Mouse (Mus musculus): ENCODE results near the gene Echs1. TPM values are rescaled to one million over a fixed set of nuclear protein-coding genes. Genes with fewer than 3 reads are reported as not detected.

The Echs1 gene
- polyA plus RNA-seq, 1 experiment, result 22.0 TPM

DNA sequence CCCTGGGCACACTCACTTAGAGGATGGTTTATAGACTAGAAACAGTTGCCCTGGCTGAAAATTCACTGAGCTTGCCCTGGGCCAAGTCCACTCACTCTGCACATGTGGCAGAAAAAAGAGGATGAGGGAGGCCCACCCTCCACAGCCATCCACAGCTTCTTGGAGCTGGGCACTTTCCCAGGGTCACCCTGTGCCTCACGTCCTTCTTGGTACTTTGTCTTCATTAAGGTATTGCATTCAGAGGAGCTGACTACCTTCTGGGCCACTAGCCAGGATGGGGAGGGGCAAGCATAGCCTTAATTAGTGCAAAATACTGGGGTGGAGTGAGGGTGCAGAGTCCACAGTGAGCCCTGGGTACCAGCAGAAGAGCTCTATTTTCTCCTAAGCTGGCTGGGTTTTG, 20.7 kb downstream of the Echs1 start:
- Histone ChIP-seq H3K4me3 (ENCODE audit: control insufficient read depth, low read depth, low read length) (no peak overlapping the region), H3K4me1 (ENCODE audit: control insufficient read depth, insufficient read depth, low read length) (no peaks in the 10 kb centered on the region), H3K27ac (ENCODE audit: control insufficient read depth, insufficient read depth, low read depth, low read length) (no peak overlapping the region), H3K36me3 (ENCODE audit: control insufficient read depth, insufficient read depth, low read length) (no peaks in the 10 kb centered on the region), H3K27me3 (ENCODE audit: control insufficient read depth, insufficient read depth, low read length) (no peaks in the 10 kb centered on the region)
- no peak for TF ChIP-seq POLR2A (IDR thresholded peaks at IDR 0.05; ENCODE audit: control insufficient read depth, low read depth, low read length)
- TF ChIP-seq CTCF (IDR thresholded peaks at IDR 0.05; ENCODE audit: control insufficient read depth, insufficient read depth, insufficient replicate concordance, low read depth, low read length), result no peak

- no peak overlapping the region for H3K4me3 ChIP-seq (ENCODE audit: control insufficient read depth, low read depth, low read length)
- TF ChIP-seq CTCF (IDR thresholded peaks at IDR 0.05; ENCODE audit: control insufficient read depth, insufficient read depth, insufficient replicate concordance, low read depth, low read length) (no peak), POLR2A (IDR thresholded peaks at IDR 0.05; ENCODE audit: control insufficient read depth, low read depth, low read length) (no peak)
- no peaks in the 10 kb centered on the region for H3K4me1 ChIP-seq (ENCODE audit: control insufficient read depth, insufficient read depth, low read length)
- H3K27ac ChIP-seq (ENCODE audit: control insufficient read depth, insufficient read depth, low read depth, low read length), result no peak overlapping the region
- no peaks in the 10 kb centered on the region for H3K27me3 ChIP-seq (ENCODE audit: control insufficient read depth, insufficient read depth, low read length)
- no peaks in the 10 kb centered on the region for H3K36me3 ChIP-seq (ENCODE audit: control insufficient read depth, insufficient read depth, low read length)
These were observed 21.3 kb downstream of the Echs1 start for GRCm38 (mm10) chr7:140094954-140095353.

- no peak within 1 kb of the TSS for H3K4me3 ChIP-seq (ENCODE audit: control insufficient read depth, low read depth, low read length)
- no peaks in the 10 kb centered on the region for H3K27me3 ChIP-seq (ENCODE audit: control insufficient read depth, insufficient read depth, low read length)
- no peaks in the 10 kb centered on the region for H3K4me1 ChIP-seq (ENCODE audit: control insufficient read depth, insufficient read depth, low read length)
- TF ChIP-seq CTCF (IDR thresholded peaks at IDR 0.05; ENCODE audit: control insufficient read depth, insufficient read depth, insufficient replicate concordance, low read depth, low read length) (no peak), POLR2A (IDR thresholded peaks at IDR 0.05; ENCODE audit: control insufficient read depth, low read depth, low read length) (no peak)
- H3K36me3 ChIP-seq (ENCODE audit: control insufficient read depth, insufficient read depth, low read length), result no peaks in the 10 kb centered on the region
- no peak within 1 kb of the TSS for H3K27ac ChIP-seq (ENCODE audit: control insufficient read depth, insufficient read depth, low read depth, low read length)
These were observed 23.2 kb downstream of the Echs1 start, which contains the start of gene Prap1 for GRCm38 (mm10) chr7:140092924-140093528. Gene Prap1 (plus strand): TSS chr7:140093395.

DNA sequence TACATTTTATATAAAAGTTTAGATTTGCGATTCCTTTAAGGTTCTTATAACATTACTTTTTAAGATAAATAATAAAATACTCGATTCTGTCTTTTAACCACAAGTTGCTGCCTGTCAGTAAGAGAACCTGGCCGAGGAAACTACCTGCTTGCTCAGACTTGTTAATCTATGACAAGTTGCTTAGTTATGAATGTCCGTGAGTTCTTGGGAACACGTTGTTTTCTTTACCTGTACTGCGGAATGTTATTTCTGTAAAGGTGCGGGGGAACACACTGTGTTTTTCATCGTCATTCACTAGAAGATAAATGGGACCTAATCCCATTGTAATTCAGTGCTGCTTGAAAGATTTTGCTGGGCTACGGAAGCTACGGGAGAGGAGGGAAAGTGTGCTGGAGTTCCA, 25.7 kb downstream of the Echs1 start:
- TF ChIP-seq CTCF (IDR thresholded peaks at IDR 0.05; ENCODE audit: control insufficient read depth, insufficient read depth, insufficient replicate concordance, low read depth, low read length) (no peak), POLR2A (IDR thresholded peaks at IDR 0.05; ENCODE audit: control insufficient read depth, low read depth, low read length) (no peak)
- H3K27ac ChIP-seq (ENCODE audit: control insufficient read depth, insufficient read depth, low read depth, low read length), result no peak overlapping the region
- no peaks in the 10 kb centered on the region for H3K4me1 ChIP-seq (ENCODE audit: control insufficient read depth, insufficient read depth, low read length)
- H3K36me3 ChIP-seq (ENCODE audit: control insufficient read depth, insufficient read depth, low read length), result no peaks in the 10 kb centered on the region
- H3K4me3 ChIP-seq (ENCODE audit: control insufficient read depth, low read depth, low read length), result no peak overlapping the region
- no peaks in the 10 kb centered on the region for H3K27me3 ChIP-seq (ENCODE audit: control insufficient read depth, insufficient read depth, low read length)

GRCm38 (mm10) chr7:140082242-140082678, 34.0 kb downstream of the Echs1 start, which contains the start of gene Caly:
Gene Caly (minus strand): TSS chr7:140082548.
- Histone ChIP-seq H3K27ac (ENCODE audit: control insufficient read depth, insufficient read depth, low read depth, low read length) (no peak within 1 kb of the TSS), H3K4me3 (ENCODE audit: control insufficient read depth, low read depth, low read length) (peak within 1 kb of the TSS; percentile 85), H3K4me1 (ENCODE audit: control insufficient read depth, insufficient read depth, low read length) (peaks cover 21% of the 10 kb centered on the region), H3K27me3 (ENCODE audit: control insufficient read depth, insufficient read depth, low read length) (no peaks in the 10 kb centered on the region), H3K36me3 (ENCODE audit: control insufficient read depth, insufficient read depth, low read length) (no peaks in the 10 kb centered on the region)
- TF ChIP-seq CTCF (IDR thresholded peaks at IDR 0.05; ENCODE audit: control insufficient read depth, insufficient read depth, insufficient replicate concordance, low read depth, low read length), result no peak
- no peak for TF ChIP-seq POLR2A (IDR thresholded peaks at IDR 0.05; ENCODE audit: control insufficient read depth, low read depth, low read length)

- no peaks in the 10 kb centered on the region for H3K36me3 ChIP-seq (ENCODE audit: control insufficient read depth, insufficient read depth, low read length)
- no peak overlapping the region for H3K27ac ChIP-seq (ENCODE audit: control insufficient read depth, insufficient read depth, low read depth, low read length)
- TF ChIP-seq CTCF (IDR thresholded peaks at IDR 0.05; ENCODE audit: control insufficient read depth, insufficient read depth, insufficient replicate concordance, low read depth, low read length), result no peak
- no peak for TF ChIP-seq POLR2A (IDR thresholded peaks at IDR 0.05; ENCODE audit: control insufficient read depth, low read depth, low read length)
- no peaks in the 10 kb centered on the region for H3K27me3 ChIP-seq (ENCODE audit: control insufficient read depth, insufficient read depth, low read length)
- peaks cover 21% of the 10 kb centered on the region for H3K4me1 ChIP-seq (ENCODE audit: control insufficient read depth, insufficient read depth, low read length)
- H3K4me3 ChIP-seq (ENCODE audit: control insufficient read depth, low read depth, low read length), result peak overlapping the region; percentile 85
These were observed 34.7 kb downstream of the Echs1 start for GRCm38 (mm10) chr7:140081408-140082241.

- Histone ChIP-seq H3K27me3 (ENCODE audit: control insufficient read depth, insufficient read depth, low read length) (no peaks in the 10 kb centered on the region), H3K4me3 (ENCODE audit: control insufficient read depth, low read depth, low read length) (peak overlapping the region; percentile 85), H3K27ac (ENCODE audit: control insufficient read depth, insufficient read depth, low read depth, low read length) (no peak overlapping the region; the same call in 1 of the 2 replicates), H3K36me3 (ENCODE audit: control insufficient read depth, insufficient read depth, low read length) (no peaks in the 10 kb centered on the region), H3K4me1 (ENCODE audit: control insufficient read depth, insufficient read depth, low read length) (peaks cover 21% of the 10 kb centered on the region)
- peak; percentile 63; the same call in 1 of the 2 replicates for TF ChIP-seq POLR2A (IDR thresholded peaks at IDR 0.05; ENCODE audit: control insufficient read depth, low read depth, low read length)
- no peak for TF ChIP-seq CTCF (IDR thresholded peaks at IDR 0.05; ENCODE audit: control insufficient read depth, insufficient read depth, insufficient replicate concordance, low read depth, low read length)
These were observed 35.6 kb downstream of the Echs1 start for GRCm38 (mm10) chr7:140080503-140081156.
